Mouse (Mus musculus) heart, embryonic 11.5 days (tissue): ENCODE measurements around the gene Zfp142. TPM values are rescaled to one million over a fixed set of nuclear protein-coding genes. Genes with fewer than 3 reads are reported as not detected.

ENCODE experiments used
- ATAC-seq: fragments of 200-750 bp; cut with Nextera tagmentation; replicated peaks from 2 replicates; pipeline ENCODE4 v1.8.0; 2017; ENCODE audit warnings: moderate library complexity; ENCODE audit not compliant: insufficient number of reproducible peaks, low FRiP score, low TSS enrichment
- H3K27ac ChIP-seq: fragments of 300-500 bp; sonication (generic); 2 replicates; pipeline ENCODE4 v1.5.1; 2014; ENCODE audit warnings: mild to moderate bottlenecking, low read depth, low read length
- H3K27me3 ChIP-seq: fragments of 300-500 bp; sonication (generic); 2 replicates; pipeline ENCODE4 v1.6.1; 2014; ENCODE audit warnings: mild to moderate bottlenecking, low read length, mixed read lengths; ENCODE audit not compliant: control insufficient read depth, insufficient read depth
- H3K36me3 ChIP-seq: fragments of 300-500 bp; sonication (generic); 2 replicates; pipeline ENCODE4 v1.6.1; 2014; ENCODE audit warnings: mild to moderate bottlenecking, low read length, moderate library complexity, mixed read lengths; ENCODE audit not compliant: control insufficient read depth, insufficient read depth
- H3K4me1 ChIP-seq: fragments of 300-500 bp; sonication (generic); 2 replicates; pipeline ENCODE4 v1.6.1; 2014; ENCODE audit warnings: low read length; ENCODE audit not compliant: control insufficient read depth, insufficient read depth
- H3K4me2 ChIP-seq: fragments of 300-500 bp; sonication (generic); 2 replicates; pipeline ENCODE4 v1.6.1; 2014; ENCODE audit warnings: mild to moderate bottlenecking, moderate library complexity
- H3K4me3 ChIP-seq: fragments of 300-500 bp; sonication (generic); 2 replicates; pipeline ENCODE4 v1.5.1; 2014; ENCODE audit warnings: low read depth, low read length
- H3K9ac ChIP-seq: fragments of 300-500 bp; sonication (generic); 2 replicates; pipeline ENCODE4 v1.6.1; 2014; ENCODE audit warnings: mild to moderate bottlenecking, low read depth, low read length, moderate library complexity
- H3K9me3 ChIP-seq: fragments of 300-500 bp; sonication (generic); replicated peaks from 2 replicates; pipeline ENCODE4 v1.6.1; 2016; ENCODE audit warnings: low read length; ENCODE audit not compliant: control insufficient read depth
- WGBS: fragments of 180-500 bp; shearing (Covaris S2); extraction: QIAGEN DNeasy Blood & Tissue Kit; methylation state at CpG from one replicate; pipeline ENCODE4 v1.1.7; 2014; ENCODE audit not compliant: insufficient replicate concordance; 5-methylcytosine and 5-hydroxymethylcytosine counted together
- polyA plus RNA-seq: library from polyadenylated mRNA; unstranded; fragments of >200 nt; fragmentation: Nextera tagmentation; extraction: Ambion mirVana; gene quantifications from 2 replicates; pipeline ENCODE4 v1.2.1, GENCODE M21; 2014

Gene Zfp142
- polyA plus RNA-seq, 1 experiment from 2014 or later: 6.6 TPM

DNA sequence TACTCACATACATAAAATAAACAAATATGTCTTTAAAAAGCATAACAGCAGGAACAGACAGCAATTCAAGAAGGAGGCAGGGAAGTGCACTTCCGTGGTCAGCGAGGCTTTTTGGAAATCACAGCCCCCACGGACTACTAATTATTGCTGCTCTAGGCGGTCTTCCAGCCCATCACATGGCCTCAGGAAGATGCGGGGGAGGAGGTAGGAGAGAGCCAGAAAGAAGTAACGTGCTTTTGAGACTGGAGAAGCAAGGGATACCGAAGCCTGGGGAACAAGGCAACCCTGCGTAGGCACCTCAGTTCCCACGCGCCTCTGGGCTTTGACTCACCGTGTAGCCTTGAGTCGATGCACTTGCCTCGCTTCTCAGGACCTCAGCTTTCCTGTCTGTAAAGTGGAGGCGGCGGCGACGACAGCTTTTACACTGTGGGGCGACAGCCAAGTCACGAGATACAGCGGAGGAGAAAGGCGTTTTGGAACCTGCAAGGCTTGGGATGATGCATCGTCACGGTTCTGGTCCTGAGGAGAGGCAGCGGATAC lies 743 bp downstream of the Zfp142 start:
- H3K36me3 ChIP-seq: peaks cover 14% of the 10 kb centered on the region; the same call in 1 of the 2 replicates
- peak overlapping the region; percentile 81 for H3K9ac ChIP-seq
- no peak for ATAC-seq
- H3K4me3 ChIP-seq: peak overlapping the region; percentile 75
- no peaks in the 10 kb centered on the region for H3K9me3 ChIP-seq
- peak overlapping the region; percentile 95 for H3K4me2 ChIP-seq
- peak overlapping the region; percentile 70 for H3K27ac ChIP-seq
- peaks cover 21% of the 10 kb centered on the region for H3K4me1 ChIP-seq
- no peaks in the 10 kb centered on the region for H3K27me3 ChIP-seq
- WGBS: 1% methylated on average over 24 of the region's 24 CpGs

DNA sequence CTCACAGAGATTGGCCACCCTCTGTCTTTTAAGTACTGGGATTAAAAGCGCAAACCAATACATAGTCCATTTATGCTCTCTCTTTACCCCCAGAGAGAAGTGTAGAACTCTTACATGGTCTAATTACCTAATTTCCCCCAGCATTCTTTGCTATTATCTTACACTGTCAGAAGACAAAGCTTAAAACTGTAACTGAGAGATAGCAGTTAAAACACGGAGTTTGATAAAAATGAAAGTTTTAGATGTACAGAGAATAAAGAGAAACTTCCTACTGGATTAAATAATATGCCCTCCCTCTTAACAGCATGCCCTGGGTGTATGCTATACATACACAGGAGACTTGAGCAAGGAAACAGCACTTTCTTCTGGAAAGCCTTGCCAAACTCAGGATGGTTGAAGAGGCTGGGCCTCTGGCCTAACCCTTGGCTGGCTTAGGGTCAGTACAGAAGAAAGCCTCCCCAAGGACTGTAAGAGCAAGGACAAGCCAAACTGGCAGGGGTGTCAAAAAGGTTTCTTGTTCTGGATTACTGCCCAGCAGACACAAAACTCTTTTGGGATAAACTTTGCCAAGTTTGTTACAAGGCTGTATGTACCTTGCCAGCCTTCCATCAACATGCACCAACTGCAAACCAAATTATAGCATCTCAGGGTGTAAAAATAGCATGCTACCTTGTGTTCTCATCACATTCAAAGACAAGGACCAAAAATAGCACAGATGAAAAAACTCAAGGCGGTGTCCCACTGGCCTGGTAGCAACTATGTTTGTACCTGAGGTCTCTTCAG lies 3.2 kb downstream of the Zfp142 start:
- Histone ChIP-seq H3K9me3 (no peaks in the 10 kb centered on the region), H3K27me3 (no peaks in the 10 kb centered on the region), H3K27ac (no peak overlapping the region), H3K36me3 (0 out of 2 replicates have a peak, but pooled peaks cover 3% of the 10 kb centered on the region), H3K9ac (0 out of 2 replicates have a peak overlapping the region, but pooled peaks have one; percentile 6), H3K4me3 (no peak overlapping the region), H3K4me2 (peak overlapping the region; percentile 17; the same call in 1 of the 2 replicates), H3K4me1 (peaks cover 21% of the 10 kb centered on the region)
- ATAC-seq: no peak
- 73% methylated on average over 3 of the region's 3 CpGs for WGBS

DNA sequence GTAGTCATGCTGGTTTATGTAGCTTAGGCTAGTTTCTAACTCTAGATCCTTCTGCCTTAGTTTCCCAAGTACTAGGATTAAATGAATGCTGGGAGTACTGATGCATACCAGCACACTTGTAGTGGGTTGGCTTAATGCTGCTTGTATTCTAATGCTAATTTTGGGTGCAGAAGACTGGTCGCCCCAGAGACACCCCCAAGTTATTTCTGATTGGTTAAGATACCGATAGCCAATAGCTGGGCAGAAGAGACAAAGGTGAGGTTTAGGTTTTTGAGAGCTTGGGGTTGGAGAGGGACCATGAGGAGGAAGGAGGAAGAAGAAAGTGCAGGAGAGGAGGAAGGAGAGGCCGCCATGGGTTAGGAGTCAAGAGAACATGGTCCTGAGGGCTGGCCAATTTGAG lies 5.4 kb downstream of the Zfp142 start:
- H3K4me3 ChIP-seq: no peak overlapping the region
- no peaks in the 10 kb centered on the region for H3K9me3 ChIP-seq
- no peaks in the 10 kb centered on the region for H3K27me3 ChIP-seq
- no peak overlapping the region for H3K27ac ChIP-seq
- ATAC-seq: no peak
- no peak overlapping the region for H3K4me2 ChIP-seq
- peaks cover 7% of the 10 kb centered on the region; the same call in 1 of the 2 replicates for H3K36me3 ChIP-seq
- H3K4me1 ChIP-seq: peaks cover 21% of the 10 kb centered on the region
- 81% methylated on average over 3 of the region's 3 CpGs for WGBS
- H3K9ac ChIP-seq: no peak overlapping the region

DNA sequence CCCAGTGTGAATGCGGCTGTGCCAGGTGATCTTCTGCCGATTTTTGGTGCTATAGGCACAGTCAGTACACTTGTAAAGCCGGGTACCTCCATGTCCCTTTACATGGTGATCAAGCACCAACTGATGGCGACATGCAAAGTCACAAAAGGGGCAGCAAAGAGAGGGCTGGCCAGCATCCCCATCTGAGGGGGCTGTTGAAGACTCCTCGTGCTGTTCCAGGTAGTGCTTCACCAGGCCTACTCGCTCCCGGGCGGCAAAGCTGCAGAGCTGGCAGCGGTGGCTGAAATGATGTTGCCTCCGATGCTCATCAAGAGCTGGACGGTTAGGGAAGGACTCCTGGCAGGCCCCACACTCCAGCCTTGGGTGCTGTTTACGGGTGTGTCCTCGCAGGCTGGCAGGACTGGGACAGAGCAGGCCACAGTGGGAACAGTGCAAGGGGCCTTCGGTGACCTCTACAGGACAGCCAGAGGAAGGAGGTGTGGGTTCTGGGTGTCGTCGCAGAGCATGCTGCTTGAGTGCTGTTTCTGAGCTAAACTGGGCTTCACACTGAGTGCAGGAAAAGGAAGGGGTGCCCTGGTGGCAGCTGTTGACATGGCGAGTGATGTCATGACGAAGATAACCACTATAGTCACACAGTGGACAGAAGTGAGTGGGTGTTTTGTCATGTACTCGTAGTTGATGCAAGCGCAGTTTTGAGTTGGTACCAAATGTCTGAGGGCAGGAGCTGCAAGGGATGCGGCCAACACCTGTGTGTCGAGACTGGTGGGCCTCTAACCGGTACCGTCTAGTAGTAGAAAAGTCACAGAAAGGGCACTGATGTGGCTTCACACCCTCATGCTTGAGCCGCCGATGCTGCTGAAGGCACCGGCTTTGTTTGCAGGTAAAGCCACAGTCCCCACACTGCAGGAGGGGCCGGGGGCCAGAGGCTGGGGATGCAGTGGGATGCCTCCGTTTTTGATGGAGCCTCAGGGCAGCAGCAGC lies 18.0 kb downstream of the Zfp142 start:
- 86% methylated on average over 29 of the region's 29 CpGs for WGBS
- peak; percentile 59 for ATAC-seq
- no peak overlapping the region for H3K9ac ChIP-seq

DNA sequence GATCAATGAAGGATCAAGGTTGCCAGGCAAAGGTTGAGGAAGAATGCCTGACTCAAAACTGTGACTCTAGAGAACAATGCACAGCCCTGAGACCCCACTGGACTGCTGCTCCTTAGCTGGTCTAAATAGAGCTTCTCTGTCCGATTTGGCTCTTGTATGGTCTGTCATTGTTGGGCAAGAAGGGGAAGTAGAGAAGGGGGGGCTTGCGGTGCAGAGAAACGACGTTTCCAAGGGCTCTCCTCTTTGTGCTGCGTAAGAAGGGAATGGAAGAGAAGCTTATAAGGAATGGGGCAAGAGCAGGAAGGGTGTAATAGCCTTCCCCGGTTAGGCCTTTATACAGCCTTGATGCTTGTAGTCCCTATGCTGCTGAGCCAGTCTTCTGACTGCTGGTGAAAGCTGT lies 22.2 kb downstream of the Zfp142 start:
- Histone ChIP-seq H3K4me3 (no peak overlapping the region), H3K9me3 (no peaks in the 10 kb centered on the region), H3K4me1 (no peaks in the 10 kb centered on the region), H3K9ac (no peak overlapping the region), H3K27me3 (no peaks in the 10 kb centered on the region), H3K4me2 (no peak overlapping the region), H3K27ac (no peak overlapping the region), H3K36me3 (peaks cover 21% of the 10 kb centered on the region)
- ATAC-seq: no peak
- 93% methylated on average over 6 of the region's 6 CpGs for WGBS

More for the DNA sequence above, 18.0 kb downstream of the Zfp142 start:
- H3K36me3 ChIP-seq: peaks cover 39% of the 10 kb centered on the region
- H3K4me2 ChIP-seq: no peak overlapping the region
- H3K27ac ChIP-seq: no peak overlapping the region
- no peaks in the 10 kb centered on the region for H3K27me3 ChIP-seq
- no peak overlapping the region for H3K4me3 ChIP-seq
- no peaks in the 10 kb centered on the region for H3K4me1 ChIP-seq
- no peaks in the 10 kb centered on the region for H3K9me3 ChIP-seq

DNA sequence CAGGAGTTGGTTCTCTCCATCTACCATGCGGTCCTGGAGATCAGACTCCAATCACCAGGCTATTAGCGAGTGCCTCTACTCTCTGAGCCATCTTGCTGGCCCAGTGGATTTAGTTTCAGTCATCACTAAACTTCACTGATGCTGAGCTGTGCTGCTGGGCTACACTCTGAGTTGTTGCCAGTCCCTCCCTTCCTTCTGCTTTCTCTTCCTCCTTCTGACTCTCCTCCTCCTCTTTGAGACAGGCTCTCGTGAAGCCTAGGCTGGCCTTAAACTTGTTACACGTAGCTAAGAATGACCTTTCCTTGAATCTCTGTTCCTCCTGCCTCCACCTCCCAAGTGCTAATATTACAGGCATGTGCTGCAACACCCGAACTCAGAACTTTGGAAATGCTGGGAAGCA lies 29.0 kb downstream of the Zfp142 start:
- H3K9me3 ChIP-seq: no peaks in the 10 kb centered on the region
- H3K4me1 ChIP-seq: no peaks in the 10 kb centered on the region
- no peaks in the 10 kb centered on the region for H3K36me3 ChIP-seq
- no peak overlapping the region for H3K27ac ChIP-seq
- H3K4me2 ChIP-seq: no peak overlapping the region
- WGBS: 67% methylated on average over 5 of the region's 5 CpGs
- no peaks in the 10 kb centered on the region for H3K27me3 ChIP-seq
- H3K9ac ChIP-seq: no peak overlapping the region
- no peak overlapping the region for H3K4me3 ChIP-seq
- ATAC-seq: no peak

DNA sequence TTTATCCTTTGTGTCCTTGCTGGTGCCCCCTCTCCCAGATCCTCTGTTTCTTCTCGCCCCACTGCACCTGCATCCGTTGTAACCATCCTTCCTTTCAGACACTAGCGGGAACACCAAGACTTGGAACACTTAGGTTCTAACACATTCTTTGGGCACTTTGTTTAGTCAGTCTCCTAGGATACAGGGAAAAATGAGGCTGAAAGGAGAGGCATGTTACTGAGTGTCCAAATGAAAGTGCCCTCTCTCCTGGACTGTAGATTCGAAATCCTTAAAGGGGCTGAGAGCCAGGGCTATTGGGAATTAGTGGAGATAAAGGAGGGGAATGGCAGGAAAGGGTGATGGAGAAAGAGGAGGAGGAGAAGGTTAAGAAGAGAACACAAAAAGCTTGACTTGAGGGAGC lies 43.9 kb downstream of the Zfp142 start, which contains the start of gene Usp37:
TSS of gene Usp37 (minus strand) at position 101 of the 400 bp plus-strand sequence.
- WGBS: 73% methylated on average over 4 of the region's 4 CpGs
- Histone ChIP-seq H3K27me3 (no peaks in the 10 kb centered on the region; the same call in 1 of the 2 replicates), H3K4me1 (no peaks in the 10 kb centered on the region), H3K36me3 (no peaks in the 10 kb centered on the region), H3K4me3 (no peak within 1 kb of the TSS), H3K4me2 (no peak within 1 kb of the TSS), H3K9ac (no peak within 1 kb of the TSS), H3K9me3 (no peaks in the 10 kb centered on the region), H3K27ac (no peak within 1 kb of the TSS)
- no peak for ATAC-seq

DNA sequence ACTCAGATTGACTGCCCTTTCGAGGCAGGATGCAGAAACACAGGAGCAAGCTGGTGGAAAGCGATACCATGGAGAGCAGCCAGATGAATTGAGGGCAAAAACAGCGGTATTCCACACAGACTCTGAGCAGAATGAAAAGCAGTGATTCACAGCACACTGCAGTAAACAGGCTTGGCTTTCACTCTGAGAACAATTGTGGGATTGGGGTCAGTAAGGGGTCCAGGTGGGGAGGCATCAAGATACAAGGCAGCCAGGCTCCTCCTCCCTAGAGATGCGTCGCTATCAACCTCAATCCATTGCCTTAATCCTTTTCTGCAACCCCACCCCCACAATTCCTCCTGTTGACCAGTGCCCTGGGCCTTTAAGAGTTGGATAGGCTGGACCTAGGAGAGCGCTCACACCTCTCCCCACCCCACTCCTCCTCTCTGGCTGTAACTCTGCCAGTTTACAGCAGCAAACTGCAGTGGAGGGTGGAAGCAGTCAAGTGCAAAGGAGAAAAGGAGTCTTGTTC lies 45.5 kb downstream of the Zfp142 start, which contains the start of gene Plcd4:
TSS of gene Plcd4 (plus strand) at position 438 of the 511 bp plus-strand sequence.
- WGBS: 7% methylated on average over 6 of the region's 6 CpGs
- Histone ChIP-seq H3K4me3 (no peak within 1 kb of the TSS), H3K27me3 (no peaks in the 10 kb centered on the region), H3K36me3 (no peaks in the 10 kb centered on the region), H3K9ac (no peak within 1 kb of the TSS), H3K4me2 (no peak within 1 kb of the TSS), H3K27ac (no peak within 1 kb of the TSS), H3K9me3 (no peaks in the 10 kb centered on the region), H3K4me1 (no peaks in the 10 kb centered on the region)
- no peak for ATAC-seq
